Mouse (Mus musculus) c-Kit-positive CD71-negative TER-119-negative erythroid progenitor cells, embryonic 14.5 days (primary cell): ENCODE data around the gene Tex35.

Experiments
- DNase-seq: peaks from one replicate; pipeline ENCODE4 v3.0.0-alpha.2; 2013; ENCODE audit warnings: low read depth

Tex35 gene

DNA sequence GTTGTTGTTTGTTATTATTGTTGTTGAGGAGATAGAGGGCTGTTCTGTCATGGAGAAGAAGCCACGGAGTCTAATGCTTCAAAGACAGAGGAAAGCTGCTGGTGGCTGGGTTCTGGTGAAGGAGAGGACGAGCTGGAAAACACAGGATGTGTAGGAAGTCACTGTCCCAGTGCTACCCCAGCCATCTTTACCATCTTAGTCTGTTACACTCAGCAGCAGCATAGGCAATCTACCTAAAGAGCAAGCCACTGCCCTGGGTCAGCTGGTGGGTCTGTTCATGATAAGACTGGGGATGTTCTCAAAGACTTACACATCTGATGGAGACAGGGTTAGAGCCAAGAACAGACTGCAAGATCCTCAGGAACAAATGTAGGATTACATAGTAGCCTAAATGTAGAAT lies 58.6 kb downstream of the Tex35 start:
- no peak for DNase-seq
